Mouse (Mus musculus): ENCODE data around the gene Stub1. TPM values are rescaled to one million over a fixed set of nuclear protein-coding genes. Genes with fewer than 3 reads are reported as not detected.

The Stub1 gene
- polyA plus RNA-seq, 1 experiment, result 52.2 TPM

Other genes starting within 250 kb of the Stub1 start
- gene Gng13, start 116.2 kb downstream of the Stub1 start, polyA plus RNA-seq (2012; ENCODE audit: low replicate concordance), result not detected in 2 replicates
- 57.7 and 72.3 TPM in 2 replicates for gene Chtf18, start 106.0 kb downstream of the Stub1 start, polyA plus RNA-seq (2012; ENCODE audit: low replicate concordance)
- gene Rpusd1, start 105.7 kb downstream of the Stub1 start, polyA plus RNA-seq (2012; ENCODE audit: low replicate concordance), result 64.2 and 71.2 TPM in 2 replicates
- gene Mslnl, start 97.4 kb downstream of the Stub1 start, polyA plus RNA-seq (2012; ENCODE audit: low replicate concordance), result not detected in 2 replicates
- 0.22 and 0.53 TPM in 2 replicates for gene Msln, start 79.0 kb downstream of the Stub1 start, polyA plus RNA-seq (2012; ENCODE audit: low replicate concordance)
- 11.2 and 16.9 TPM in 2 replicates for gene Narfl, start 59.6 kb downstream of the Stub1 start, polyA plus RNA-seq (2012; ENCODE audit: low replicate concordance)
- gene Haghl, start 47.7 kb downstream of the Stub1 start, polyA plus RNA-seq (2012; ENCODE audit: low replicate concordance), result 11.2 and 11.4 TPM in 2 replicates
- not detected in 2 replicates for gene Ccdc78, start 46.8 kb downstream of the Stub1 start, polyA plus RNA-seq (2012; ENCODE audit: low replicate concordance)
- gene Fam173a, start 40.5 kb downstream of the Stub1 start, polyA plus RNA-seq (2012; ENCODE audit: low replicate concordance), result 9.0 and 19.8 TPM in 2 replicates
- gene AC134908.4, start 37.7 kb downstream of the Stub1 start, polyA plus RNA-seq (2012; ENCODE audit: low replicate concordance), result not detected in 2 replicates
- gene Metrn, start 36.3 kb downstream of the Stub1 start, polyA plus RNA-seq (2012; ENCODE audit: low replicate concordance), result 158 and 177 TPM in 2 replicates
- gene Fbxl16, start 24.3 kb downstream of the Stub1 start, polyA plus RNA-seq (2012; ENCODE audit: low replicate concordance), result 0.28 and 0.61 TPM in 2 replicates
- gene Wdr24, start 9.8 kb downstream of the Stub1 start, polyA plus RNA-seq (2012; ENCODE audit: low replicate concordance), result 2.6 and 13.2 TPM in 2 replicates
- gene Jmjd8, start 4.5 kb downstream of the Stub1 start, polyA plus RNA-seq (2012; ENCODE audit: low replicate concordance), result 2.6 and 6.8 TPM in 2 replicates
- gene Rhbdl1, start 3.9 kb upstream of the Stub1 start, polyA plus RNA-seq (2012; ENCODE audit: low replicate concordance), result 2.4 and 3.7 TPM in 2 replicates
- 12.7 and 16.5 TPM in 2 replicates for gene Gm20683, start 8.4 kb upstream of the Stub1 start, polyA plus RNA-seq (2012; ENCODE audit: low replicate concordance)
- gene Rhot2, start 11.4 kb upstream of the Stub1 start, polyA plus RNA-seq (2012; ENCODE audit: low replicate concordance), result 134 and 279 TPM in 2 replicates
- gene Wdr90, start 28.1 kb upstream of the Stub1 start, polyA plus RNA-seq (2012; ENCODE audit: low replicate concordance), result 22.8 and 33.0 TPM in 2 replicates
- gene Mcrip2, start 35.4 kb upstream of the Stub1 start, polyA plus RNA-seq (2012; ENCODE audit: low replicate concordance), result 164 and 319 TPM in 2 replicates
- gene Mettl26, start 41.7 kb upstream of the Stub1 start, polyA plus RNA-seq (2012; ENCODE audit: low replicate concordance), result 60.7 and 67.0 TPM in 2 replicates
- 1.4 and 1.7 TPM in 2 replicates for gene Wfikkn1, start 47.5 kb upstream of the Stub1 start, polyA plus RNA-seq (2012; ENCODE audit: low replicate concordance)
- gene Rab40c, start 86.3 kb upstream of the Stub1 start, polyA plus RNA-seq (2012; ENCODE audit: low replicate concordance), result 12.5 and 13.4 TPM in 2 replicates
- 354 and 1,450 TPM in 2 replicates for gene Pigq, start 111.5 kb upstream of the Stub1 start, polyA plus RNA-seq (2012; ENCODE audit: low replicate concordance)
- 0.28 and 3.2 TPM in 2 replicates for gene Nhlrc4, start 111.6 kb upstream of the Stub1 start, polyA plus RNA-seq (2012; ENCODE audit: low replicate concordance)
- 0.09 TPM in 1 of 2 replicates, not detected in the other for gene A930017K11Rik, start 119.2 kb upstream of the Stub1 start, polyA plus RNA-seq (2012; ENCODE audit: low replicate concordance)
- 78.7 and 121 TPM in 2 replicates for gene Capn15, start 152.4 kb upstream of the Stub1 start, polyA plus RNA-seq (2012; ENCODE audit: low replicate concordance)
- gene Rab11fip3, start 236.2 kb upstream of the Stub1 start, polyA plus RNA-seq (2012; ENCODE audit: low replicate concordance), result 4.8 and 7.2 TPM in 2 replicates